In the genomic region with DNA sequence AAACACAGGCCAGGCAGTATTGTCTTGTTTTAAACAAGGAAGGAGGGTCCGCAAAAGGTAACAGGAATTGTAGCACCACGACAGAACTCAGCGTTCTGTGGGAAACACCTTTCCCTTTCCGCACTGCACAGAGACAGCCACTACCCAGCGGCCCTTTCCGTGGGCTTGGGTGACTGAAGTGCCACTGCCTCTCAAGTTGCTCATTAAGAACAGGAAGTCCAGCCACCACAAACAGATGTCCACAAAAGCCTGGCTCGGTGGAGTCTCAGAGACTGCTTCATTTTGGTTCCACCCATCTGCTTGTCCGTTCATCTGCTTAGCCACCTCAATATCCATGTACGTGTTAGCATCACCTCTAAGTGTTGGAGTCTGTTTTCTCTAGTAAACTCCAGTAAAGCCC, we compare ENCODE assay signal across 10 mouse cellular contexts. TPM values are rescaled to one million over a fixed set of nuclear protein-coding genes. Genes with fewer than 3 reads are reported as not detected.
A peak's percentile ranks its signal among the peaks of the same experiment; 100 is the strongest.
DNase-seq lines count a peak whose midpoint lies in the region; ATAC-seq and TF ChIP-seq lines count a peak whose summit lies in the region.
"Had no signal": no experiment of that assay in that cellular context is flagged by ENCODE, and none has a peak within 500 bp of the region (broad histone marks: within the 10 kb centered on the region; RNA-seq: fewer than 3 reads in every experiment).

No protein-coding gene starts in this region.

- H3K27ac ChIP-seq in heart, adult 2 months: peak overlapping the region; percentile 57
- peak overlapping the region; percentile 71 for H3K27ac ChIP-seq in macrophage
- H3K27ac ChIP-seq: hindbrain, embryonic 10.5 days had no signal

- intact Hi-C loops in heart, adult 2 months (cut with DNase I): no loop called here
- intact Hi-C loops in heart, postnatal 14 days (cut with DNase I): no loop called here
- intact Hi-C loops in left cerebral cortex, postnatal 4 days (cut with DNase I): no loop called here

- WGBS in heart, adult 2 months: 42% methylated on average over 9 of the region's 9 CpGs
- WGBS in macrophage (ENCODE audit: missing documents): 15% methylated on average over 9 of the region's 9 CpGs

- TF ChIP-seq CTCF in heart, adult 2 months (IDR thresholded peaks at IDR 0.05): no peak

- ATAC-seq in common myeloid progenitor, adult 5-6 weeks (replicated peaks; ENCODE audit: low read depth, poor library complexity, severe bottlenecking): 0 out of 2 replicates have a peak, but pooled peaks have one; percentile 31

- H3K27me3 ChIP-seq in heart, adult 2 months (ENCODE audit: control insufficient read depth, insufficient read depth, low read length): no peaks in the 10 kb centered on the region

- TF ChIP-seq POLR2A in heart, adult 2 months (IDR thresholded peaks at IDR 0.05; ENCODE audit: insufficient read depth, low read depth, low read length): no peak

- peak overlapping the region; percentile 31; the same call in 1 of the 2 replicates for H3K9ac ChIP-seq in heart, adult 2 months (ENCODE audit: low read depth, low read length)

- no peak for TF ChIP-seq EP300 in heart, adult 2 months (IDR thresholded peaks at IDR 0.05; ENCODE audit: insufficient read depth, low read depth, low read length)

- H3K4me1 ChIP-seq in heart, adult 2 months (ENCODE audit: control insufficient read depth, insufficient read depth, low read length): peaks cover 2% of the 10 kb centered on the region; the same call in 1 of the 2 replicates

- H3K79me2 ChIP-seq in heart, adult 2 months (replicated peaks; ENCODE audit: control insufficient read depth, insufficient read depth, low read length): no peaks in the 10 kb centered on the region
- H3K79me2 ChIP-seq in macrophage (ENCODE audit: inconsistent target): peaks cover 96% of the 10 kb centered on the region

- H3K36me3 ChIP-seq in heart, adult 2 months (ENCODE audit: control insufficient read depth, insufficient read depth, low read length): no peaks in the 10 kb centered on the region
- H3K36me3 ChIP-seq in macrophage (ENCODE audit: inconsistent target): peaks cover 44% of the 10 kb centered on the region
- H3K36me3 ChIP-seq: hindbrain, embryonic 10.5 days had no signal

- peak in 1 of 2 experiments; percentile 33 for DNase-seq in heart, adult 2 months
- no peak for DNase-seq in heart, postnatal 14 days
- peak; percentile 15 to 46 for DNase-seq in kidney, postnatal 25 days
- no peak for DNase-seq in cerebellum, adult 11 months
- DNase-seq in adrenal gland, adult 2 months: no peak
- no peak for DNase-seq in left cerebral cortex, postnatal 4 days
- DNase-seq: embryo, embryonic 11 days had no signal

- peak overlapping the region; percentile 50 for H3K4me3 ChIP-seq in heart, adult 2 months
- peak overlapping the region; percentile 54 for H3K4me3 ChIP-seq in macrophage (ENCODE audit: inconsistent target)
- H3K4me3 ChIP-seq: hindbrain, embryonic 10.5 days had no signal

RNA-seq across cellular contexts. Expression of gene Arhgap25, which starts 38.7 kb away (rescaled TPM):
- 1 to 10 TPM; 3.2 to 3.8 TPM for total RNA-seq in heart, adult 2 months (2021)
- polyA plus RNA-seq in heart, adult 2 months (2012; rRNA removed): 1.8 and 1.9 TPM in 2 replicates
- total RNA-seq in heart, postnatal 14 days (2021): 1 to 10 TPM; 5.1 to 5.8 TPM
- 32.7 and 44.2 TPM in 2 replicates for total RNA-seq in common myeloid progenitor, adult 5-6 weeks (2017)
- 100 to 1,000 TPM in 17 of 26 experiments, 10 to 100 TPM in 9; 16.9 to 236 (median 130) TPM for total RNA-seq in macrophage (2018; cell fraction: chromatin; rRNA removed)
- total RNA-seq in macrophage (2018; cell fraction: cytosol; rRNA removed): 100 to 1,000 TPM in 2 of 26 experiments, 10 to 100 TPM in 24; 20.6 to 107 (median 78.6) TPM
- 100 to 1,000 TPM in 15 of 26 experiments, 10 to 100 TPM in 11; 20.6 to 179 (median 118) TPM for total RNA-seq in macrophage (2018; cell fraction: nucleus; rRNA removed)
- 57.1 to 128 TPM (median 92.0 TPM) in 3 replicates for polyA plus RNA-seq in macrophage (2018)
- total RNA-seq in adrenal gland, adult 2 months (2021): 1 to 10 TPM; 3.1 TPM
- 0.39 and 0.49 TPM in 2 replicates for polyA plus RNA-seq in adrenal gland, adult 2 months (2012; rRNA removed)
- 1 to 10 TPM; 2.4 to 3.7 TPM for total RNA-seq in left cerebral cortex, postnatal 4 days (2021)

Comparison
In these comparisons a context has a peak if more than half of its experiments do, and no peak if none do; other contexts are left out.
1. DNase-seq: peak in kidney, postnatal 25 days (2 of 2); none in heart, postnatal 14 days (0 of 2), cerebellum, adult 11 months (single experiment), adrenal gland, adult 2 months (single experiment) and left cerebral cortex, postnatal 4 days (single experiment).